Mouse (Mus musculus) ES-Bruce4 (cell line): ENCODE measurements at regions not wholly inside any gene's neighbourhood (a gene's known extent, or its start where the extent isn't known, plus 50 kb on each side); places are given as distances from the start of the nearest gene placed in this dataset.
A peak's percentile ranks its signal among the peaks of the same experiment; 100 is the strongest.

ENCODE experiments used
- H3K27ac ChIP-seq: 2 replicates; pipeline ENCODE4 v1.5.1; 2012; ENCODE audit warnings: low read length, inconsistent platforms; ENCODE audit not compliant: insufficient read depth
- H3K27me3 ChIP-seq: 2 replicates; pipeline ENCODE4 v1.6.1; 2012; ENCODE audit warnings: mild to moderate bottlenecking, low read length, inconsistent platforms; ENCODE audit not compliant: control insufficient read depth, poor library complexity, insufficient read depth, severe bottlenecking
- H3K36me3 ChIP-seq: 2 replicates; pipeline ENCODE4 v1.6.1; 2012; ENCODE audit warnings: inconsistent platforms, mild to moderate bottlenecking, low read length, moderate library complexity; ENCODE audit not compliant: control insufficient read depth, poor library complexity, insufficient read depth, severe bottlenecking
- H3K4me1 ChIP-seq: one replicate; pipeline ENCODE4 v1.8.1; 2011; ENCODE audit warnings: low read length; ENCODE audit not compliant: control insufficient read depth, insufficient read depth
- H3K4me3 ChIP-seq: 2 replicates; pipeline ENCODE4 v1.5.1; 2011; ENCODE audit warnings: low read depth, mild to moderate bottlenecking, low read length
- H3K9ac ChIP-seq: 2 replicates; pipeline ENCODE4 v1.6.1; 2012; ENCODE audit warnings: low read depth, mild to moderate bottlenecking, inconsistent platforms; ENCODE audit not compliant: poor library complexity, severe bottlenecking
- H3K9me3 ChIP-seq: replicated peaks from 2 replicates; pipeline ENCODE4 v1.6.1; 2012; ENCODE audit warnings: mild to moderate bottlenecking, low read length, inconsistent platforms; ENCODE audit not compliant: control insufficient read depth, poor library complexity, insufficient read depth, severe bottlenecking
- CTCF ChIP-seq: IDR thresholded peaks from one replicate; pipeline ENCODE4 v1.8.1; 2011; ENCODE audit warnings: low read depth, low read length
- EP300 ChIP-seq: IDR thresholded peaks from 2 replicates; pipeline ENCODE4 v1.6.1; 2011; ENCODE audit warnings: low read depth, low read length; ENCODE audit not compliant: insufficient read depth
- POLR2A ChIP-seq: IDR thresholded peaks from one replicate; pipeline ENCODE4 v1.8.1; 2011; ENCODE audit warnings: low read length; ENCODE audit not compliant: insufficient read depth

DNA sequence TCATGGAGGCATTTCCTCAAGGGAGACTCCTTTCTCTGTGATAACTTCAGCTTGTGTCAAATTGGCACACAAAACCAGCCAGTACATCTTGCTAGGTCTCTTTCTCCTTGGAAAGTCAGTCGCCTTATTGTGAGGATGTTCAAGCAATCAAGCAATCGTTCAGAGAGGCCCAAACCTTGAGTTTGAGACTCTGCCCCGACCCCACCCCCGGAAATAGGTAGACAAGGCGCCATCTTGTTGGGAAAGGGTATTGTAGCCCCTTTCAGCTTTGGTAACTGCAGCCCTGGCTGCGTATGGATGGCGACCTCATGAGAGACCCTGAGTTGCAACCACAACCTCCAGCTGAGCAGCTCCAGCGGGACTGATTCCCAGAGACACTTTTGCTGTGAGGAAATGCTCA lies 151.7 kb upstream of the Med13l start:
- TF ChIP-seq POLR2A (no peak), CTCF (no peak), EP300 (no peak)

DNA sequence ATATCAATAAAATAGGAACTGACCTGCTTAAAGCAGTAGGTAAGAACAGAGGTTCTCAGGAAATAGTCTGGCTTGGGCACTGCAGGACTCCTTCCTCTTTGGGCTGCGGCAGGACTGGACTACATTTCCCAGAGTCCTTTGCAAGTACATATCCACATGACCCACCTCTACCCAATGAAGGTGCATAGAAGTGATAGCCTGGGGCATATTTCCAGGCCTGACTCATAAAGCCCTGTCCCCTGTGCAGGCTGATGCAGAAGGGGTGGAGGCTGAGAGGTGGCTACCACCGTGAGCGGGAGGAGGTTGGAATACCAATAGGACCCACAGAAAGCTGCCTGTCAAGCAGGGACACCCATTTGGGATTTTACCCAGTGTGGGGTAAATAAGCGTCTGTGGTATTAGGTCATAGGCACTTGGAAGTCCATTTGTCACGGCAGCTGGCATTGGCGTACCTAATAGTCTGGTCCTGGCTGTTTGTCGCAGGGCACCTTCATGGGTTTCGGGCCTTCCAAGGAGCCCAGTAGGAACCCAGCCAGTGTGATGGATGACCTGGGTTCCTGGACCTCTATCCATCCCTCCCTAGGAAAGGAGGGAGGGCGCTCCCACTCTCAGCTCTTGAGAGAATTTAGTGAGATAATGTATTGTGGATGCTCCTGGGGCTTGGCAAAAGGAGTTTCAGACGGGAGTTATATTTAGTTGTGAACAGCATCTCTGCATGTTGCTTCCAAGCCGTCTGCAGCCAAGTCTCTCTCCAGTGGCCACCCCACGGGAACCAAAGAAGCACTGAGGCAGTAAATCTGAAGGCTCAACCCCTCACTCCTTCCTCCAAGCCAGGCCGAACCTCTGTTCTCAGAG lies 146.8 kb upstream of the Med13l start:
- no peak for TF ChIP-seq EP300
- no peak for TF ChIP-seq CTCF
- TF ChIP-seq POLR2A = peak; percentile 61
- no peaks in the 10 kb centered on the region for H3K27me3 ChIP-seq
- no peak overlapping the region for H3K27ac ChIP-seq
- H3K9me3 ChIP-seq = no peaks in the 10 kb centered on the region
- no peaks in the 10 kb centered on the region for H3K4me1 ChIP-seq
- no peaks in the 10 kb centered on the region for H3K36me3 ChIP-seq
- H3K4me3 ChIP-seq = peak overlapping the region; percentile 47
- H3K9ac ChIP-seq = no peak overlapping the region

More for the DNA sequence above, 151.7 kb upstream of the Med13l start:
- H3K4me1 ChIP-seq = no peaks in the 10 kb centered on the region
- no peaks in the 10 kb centered on the region for H3K27me3 ChIP-seq
- H3K9ac ChIP-seq = no peak overlapping the region
- no peak overlapping the region for H3K4me3 ChIP-seq
- H3K36me3 ChIP-seq = no peaks in the 10 kb centered on the region
- no peak overlapping the region for H3K27ac ChIP-seq
- no peaks in the 10 kb centered on the region for H3K9me3 ChIP-seq

DNA sequence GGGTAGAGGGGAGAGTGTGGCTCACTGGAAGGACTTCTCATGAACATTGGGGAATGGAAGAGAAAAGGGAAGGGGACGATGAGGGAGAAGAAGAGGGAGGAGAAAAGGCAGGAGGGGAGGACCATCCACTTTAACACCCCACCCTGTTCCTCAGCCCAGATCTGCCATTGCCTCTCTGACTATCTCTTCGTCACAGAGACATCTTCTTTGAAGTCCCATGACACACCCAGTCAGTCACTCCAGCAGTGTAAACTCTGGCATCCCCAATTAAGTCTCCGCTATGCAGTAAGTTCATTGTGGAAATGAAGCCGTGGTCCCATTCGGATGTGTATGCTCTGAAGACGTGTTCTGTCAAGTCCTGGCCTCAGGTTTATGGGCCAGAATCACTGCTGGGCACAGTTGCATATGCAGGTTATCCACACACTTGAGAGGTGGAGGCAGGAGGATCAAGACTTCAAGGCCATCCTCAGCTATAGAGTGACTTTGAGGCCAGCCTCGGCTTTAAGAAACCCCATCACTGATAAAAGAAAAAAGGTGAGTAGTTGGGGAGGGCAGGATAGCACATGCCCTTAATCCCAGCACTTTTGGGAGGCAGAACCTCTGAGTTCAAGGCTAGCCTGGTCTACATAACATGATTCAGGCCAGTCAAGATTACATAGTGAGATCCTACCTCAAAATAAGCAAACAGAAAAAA lies 141.0 kb upstream of the Med13l start:
- Histone ChIP-seq H3K4me1 (no peaks in the 10 kb centered on the region), H3K36me3 (no peaks in the 10 kb centered on the region), H3K4me3 (no peak overlapping the region), H3K27ac (no peak overlapping the region), H3K9ac (no peak overlapping the region), H3K27me3 (no peaks in the 10 kb centered on the region), H3K9me3 (no peaks in the 10 kb centered on the region)
- no peak for TF ChIP-seq CTCF
- TF ChIP-seq POLR2A = no peak
- TF ChIP-seq EP300 = no peak

DNA sequence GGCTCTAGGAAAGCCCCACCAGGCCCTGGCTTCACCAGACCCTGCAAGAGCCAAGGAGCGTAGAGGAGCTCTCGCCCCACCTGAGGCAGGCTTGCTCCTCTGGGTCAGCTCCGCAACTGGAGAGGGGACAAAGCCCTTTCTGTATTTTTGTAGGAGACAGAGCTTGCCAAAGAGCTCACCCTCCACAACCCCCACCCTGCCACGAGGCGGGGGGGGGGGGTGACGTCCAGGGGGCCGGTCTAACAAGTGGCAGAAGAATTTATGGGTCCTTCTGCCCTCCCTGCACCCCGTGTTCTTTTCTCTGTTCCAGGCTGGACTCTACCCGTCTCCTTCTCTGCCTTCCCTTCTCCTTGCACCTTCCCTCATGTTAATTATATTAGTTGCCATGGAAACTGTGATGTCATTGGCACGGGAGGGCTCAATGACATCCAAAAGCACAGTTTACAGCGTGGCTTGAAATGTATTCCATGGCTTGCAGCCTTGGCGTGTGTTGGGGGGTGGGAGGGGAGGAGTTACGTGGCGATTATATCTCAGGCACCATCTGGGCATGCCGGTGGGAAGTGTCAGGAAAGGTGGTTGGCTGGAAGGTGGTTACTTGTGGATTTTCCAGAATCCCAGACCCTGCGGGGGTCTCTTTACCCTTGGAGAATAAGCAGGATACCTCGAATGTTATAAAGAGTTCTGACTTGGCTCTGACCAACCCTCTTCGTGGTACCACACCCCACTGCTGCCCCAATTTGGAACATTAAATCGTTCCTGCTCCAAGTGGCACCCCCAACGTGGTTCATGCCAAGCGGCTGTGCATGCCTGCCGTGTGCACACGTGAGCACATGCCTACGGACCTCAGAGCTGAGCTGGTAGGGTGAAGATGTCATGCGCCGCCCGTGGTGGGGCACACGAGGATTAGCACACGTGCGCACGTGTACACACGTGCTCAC lies 138.3 kb upstream of the Med13l start:
- Histone ChIP-seq H3K4me3 (no peak overlapping the region), H3K36me3 (no peaks in the 10 kb centered on the region), H3K4me1 (no peaks in the 10 kb centered on the region), H3K9ac (no peak overlapping the region), H3K27me3 (no peaks in the 10 kb centered on the region), H3K27ac (no peak overlapping the region), H3K9me3 (no peaks in the 10 kb centered on the region)
- TF ChIP-seq POLR2A (no peak), EP300 (no peak), CTCF (no peak)

DNA sequence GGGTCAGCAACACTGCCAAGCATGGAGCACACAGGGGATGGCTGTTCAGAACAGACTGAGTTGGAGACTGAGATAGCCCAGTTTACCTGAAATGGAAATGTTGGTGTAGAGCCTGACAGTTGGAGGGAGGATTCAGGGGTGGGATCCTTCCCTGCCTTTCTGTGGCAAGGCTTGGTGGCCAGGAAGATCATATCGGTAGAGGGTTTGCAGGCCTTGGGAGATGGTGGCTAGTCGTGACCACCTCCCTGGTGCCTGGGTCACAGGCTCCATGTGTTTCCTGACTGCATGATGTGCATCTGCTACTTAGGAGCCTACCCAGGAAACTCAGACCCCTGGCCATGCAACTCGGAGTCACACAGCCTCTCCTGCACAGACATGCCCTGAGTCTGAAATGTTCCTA lies 136.3 kb upstream of the Med13l start:
- Histone ChIP-seq H3K27ac (no peak overlapping the region), H3K9ac (no peak overlapping the region), H3K4me3 (no peak overlapping the region), H3K36me3 (no peaks in the 10 kb centered on the region), H3K27me3 (no peaks in the 10 kb centered on the region), H3K9me3 (no peaks in the 10 kb centered on the region), H3K4me1 (peaks cover 6% of the 10 kb centered on the region)
- TF ChIP-seq EP300 = no peak
- TF ChIP-seq POLR2A = no peak
- no peak for TF ChIP-seq CTCF
